Mouse (Mus musculus) midbrain, embryonic 13.5 days (tissue): ENCODE measurements around the gene Spns2. TPM values are rescaled to one million over a fixed set of nuclear protein-coding genes. Genes with fewer than 3 reads are reported as not detected.
"Not testable (repeated sequence)": the region's sequence is repeated elsewhere in the genome, so short reads cannot be mapped to it uniquely, and the experiment has no call there.

Source experiments
- ATAC-seq: fragments of 200-750 bp; cut with Nextera tagmentation; 2 replicates; pipeline ENCODE4 v1.8.0; 2017; ENCODE audit warnings: mild to moderate bottlenecking, moderate TSS enrichment, moderate library complexity
- H3K27ac ChIP-seq: fragments of 300-500 bp; sonication (generic); 2 replicates; pipeline ENCODE4 v1.5.1; 2015; ENCODE audit warnings: inconsistent platforms, mild to moderate bottlenecking, moderate library complexity
- H3K27me3 ChIP-seq: fragments of 300-500 bp; sonication (generic); 2 replicates; pipeline ENCODE4 v1.6.1; 2015; ENCODE audit warnings: mild to moderate bottlenecking, inconsistent platforms
- H3K36me3 ChIP-seq: fragments of 300-500 bp; sonication (generic); 2 replicates; pipeline ENCODE4 v1.6.1; 2015; ENCODE audit warnings: mild to moderate bottlenecking, inconsistent platforms
- H3K4me1 ChIP-seq: fragments of 300-500 bp; sonication (generic); replicated peaks from 2 replicates; pipeline ENCODE4 v1.6.1; 2015; ENCODE audit warnings: inconsistent platforms
- H3K4me2 ChIP-seq: fragments of 300-500 bp; sonication (generic); replicated peaks from 2 replicates; pipeline ENCODE4 v1.6.1; 2015; ENCODE audit warnings: moderate library complexity, mild to moderate bottlenecking, inconsistent platforms
- H3K4me3 ChIP-seq: fragments of 300-500 bp; sonication (generic); replicated peaks from 2 replicates; pipeline ENCODE4 v1.5.1; 2015; ENCODE audit warnings: mild to moderate bottlenecking, inconsistent platforms
- H3K9ac ChIP-seq: fragments of 300-500 bp; sonication (generic); replicated peaks from 2 replicates; pipeline ENCODE4 v1.6.1; 2015; ENCODE audit warnings: mild to moderate bottlenecking, inconsistent platforms
- H3K9me3 ChIP-seq: fragments of 300-500 bp; sonication (generic); 2 replicates; pipeline ENCODE4 v1.6.1; 2016; ENCODE audit warnings: mild to moderate bottlenecking, inconsistent platforms
- WGBS: fragments of 180-500 bp; shearing (Covaris S2); methylation state at CpG from one replicate; pipeline ENCODE4 v1.1.7; 2015; 5-methylcytosine and 5-hydroxymethylcytosine counted together
- polyA plus RNA-seq: library from polyadenylated mRNA; unstranded; fragments of >200 nt; fragmentation: Nextera tagmentation; extraction: Ambion mirVana; gene quantifications from 2 replicates; pipeline ENCODE4 v1.2.1, GENCODE M21; 2015

Gene Spns2
- polyA plus RNA-seq, 1 experiment from 2014 or later = 7.8 TPM

DNA sequence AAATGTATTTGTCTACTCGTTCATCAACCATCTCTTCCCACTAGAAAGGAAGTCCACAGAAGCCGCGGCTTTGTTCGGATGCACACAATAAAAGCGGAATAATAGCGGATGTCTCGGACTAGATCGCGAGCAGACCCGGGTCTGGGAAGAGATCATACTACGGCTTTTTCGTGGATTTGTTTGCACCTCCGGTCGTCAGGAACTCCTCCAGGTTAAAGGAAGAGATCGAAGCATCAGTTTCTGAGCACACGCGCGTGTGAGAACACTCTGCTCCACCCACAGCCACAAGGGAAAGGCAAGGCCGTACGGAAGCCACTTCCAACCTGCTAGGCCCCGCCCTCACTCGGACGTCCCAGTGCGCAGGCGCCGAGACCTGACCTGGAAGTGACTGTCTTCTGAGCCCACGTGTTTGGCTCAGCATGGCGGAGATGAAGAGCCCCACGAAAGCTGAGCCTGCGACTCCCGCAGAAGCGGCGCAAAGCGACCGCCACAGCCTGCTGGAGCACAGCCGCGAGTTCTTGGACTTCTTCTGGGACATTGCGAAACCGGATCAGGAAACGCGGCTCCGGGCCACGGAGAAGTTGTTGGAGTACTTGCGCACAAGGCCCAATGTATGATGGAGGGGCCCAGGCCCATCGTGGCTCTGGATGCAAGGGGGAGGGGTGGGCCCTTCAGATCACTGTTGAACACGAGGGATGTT is 48.6 kb downstream of the Spns2 start, which contains the start of gene Mybbp1a:
TSS of gene Mybbp1a (plus strand) at position 391 of the 700 bp plus-strand sequence.
- Histone ChIP-seq H3K4me1 (peaks cover 17% of the 10 kb centered on the region), H3K4me3 (peak within 1 kb of the TSS; percentile 79), H3K36me3 (peaks cover 38% of the 10 kb centered on the region), H3K27me3 (no peaks in the 10 kb centered on the region), H3K4me2 (peak within 1 kb of the TSS; percentile 98), H3K9ac (peak within 1 kb of the TSS; percentile 89), H3K9me3 (no peaks in the 10 kb centered on the region), H3K27ac (peak within 1 kb of the TSS; percentile 94)
- WGBS = under 1% methylated on average over 46 of the region's 46 CpGs
- peak; percentile 94 for ATAC-seq

DNA sequence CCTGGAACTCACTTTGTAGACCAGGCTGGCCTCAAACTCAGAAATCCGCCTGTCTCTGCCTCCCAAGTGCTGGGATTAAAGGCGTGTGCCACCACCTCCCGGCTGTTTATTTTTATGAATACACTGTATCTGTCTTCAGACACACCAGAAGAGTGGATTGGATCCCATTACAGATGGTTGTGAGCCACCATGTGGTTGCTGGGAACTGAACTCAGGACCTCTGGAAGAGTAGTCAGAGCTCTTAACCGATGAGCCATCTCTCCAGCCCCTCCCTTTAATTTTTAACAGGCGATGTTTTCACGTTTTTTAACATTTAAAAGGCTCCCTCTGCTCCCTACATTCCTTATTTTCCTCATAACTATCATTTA is 49.1 kb downstream of the Spns2 start:
- ATAC-seq = peak; percentile 37
- not testable (repeated sequence) for H3K27me3 ChIP-seq, H3K9me3 ChIP-seq
- 46% methylated on average over 6 of the region's 6 CpGs for WGBS
- Histone ChIP-seq H3K27ac (peak overlapping the region; percentile 94), H3K4me2 (peak overlapping the region; percentile 98), H3K36me3 (peaks cover 33% of the 10 kb centered on the region), H3K4me1 (peaks cover 17% of the 10 kb centered on the region), H3K4me3 (peak overlapping the region; percentile 79), H3K9ac (peak overlapping the region; percentile 89)

DNA sequence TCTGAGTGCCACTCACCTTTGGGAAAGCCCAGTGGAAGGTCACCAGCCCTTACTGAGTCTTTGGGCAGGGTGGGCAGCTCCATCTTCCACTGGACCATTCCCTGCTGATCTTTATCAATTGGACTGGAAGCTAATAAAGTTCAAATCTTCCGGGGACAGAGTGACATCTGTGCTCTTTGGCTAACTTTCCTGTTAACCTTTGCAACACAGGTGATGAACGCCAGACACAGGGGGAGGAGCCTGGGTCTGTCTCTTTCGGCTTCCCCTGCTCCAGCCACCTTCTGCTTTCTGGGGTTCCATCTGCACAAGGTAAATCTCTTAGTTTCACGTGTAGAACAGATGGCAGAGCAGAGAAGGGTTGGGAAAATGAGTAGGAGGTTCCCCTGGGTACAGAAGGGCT is 51.3 kb downstream of the Spns2 start:
- H3K9ac ChIP-seq = no peak overlapping the region
- no peak for ATAC-seq
- no peaks in the 10 kb centered on the region for H3K27me3 ChIP-seq
- no peak overlapping the region for H3K27ac ChIP-seq
- no peak overlapping the region for H3K4me3 ChIP-seq
- H3K4me2 ChIP-seq = no peak overlapping the region
- peaks cover 11% of the 10 kb centered on the region for H3K36me3 ChIP-seq
- H3K4me1 ChIP-seq = peaks cover 15% of the 10 kb centered on the region
- H3K9me3 ChIP-seq = no peaks in the 10 kb centered on the region
- WGBS = 71% methylated on average over 4 of the region's 4 CpGs

DNA sequence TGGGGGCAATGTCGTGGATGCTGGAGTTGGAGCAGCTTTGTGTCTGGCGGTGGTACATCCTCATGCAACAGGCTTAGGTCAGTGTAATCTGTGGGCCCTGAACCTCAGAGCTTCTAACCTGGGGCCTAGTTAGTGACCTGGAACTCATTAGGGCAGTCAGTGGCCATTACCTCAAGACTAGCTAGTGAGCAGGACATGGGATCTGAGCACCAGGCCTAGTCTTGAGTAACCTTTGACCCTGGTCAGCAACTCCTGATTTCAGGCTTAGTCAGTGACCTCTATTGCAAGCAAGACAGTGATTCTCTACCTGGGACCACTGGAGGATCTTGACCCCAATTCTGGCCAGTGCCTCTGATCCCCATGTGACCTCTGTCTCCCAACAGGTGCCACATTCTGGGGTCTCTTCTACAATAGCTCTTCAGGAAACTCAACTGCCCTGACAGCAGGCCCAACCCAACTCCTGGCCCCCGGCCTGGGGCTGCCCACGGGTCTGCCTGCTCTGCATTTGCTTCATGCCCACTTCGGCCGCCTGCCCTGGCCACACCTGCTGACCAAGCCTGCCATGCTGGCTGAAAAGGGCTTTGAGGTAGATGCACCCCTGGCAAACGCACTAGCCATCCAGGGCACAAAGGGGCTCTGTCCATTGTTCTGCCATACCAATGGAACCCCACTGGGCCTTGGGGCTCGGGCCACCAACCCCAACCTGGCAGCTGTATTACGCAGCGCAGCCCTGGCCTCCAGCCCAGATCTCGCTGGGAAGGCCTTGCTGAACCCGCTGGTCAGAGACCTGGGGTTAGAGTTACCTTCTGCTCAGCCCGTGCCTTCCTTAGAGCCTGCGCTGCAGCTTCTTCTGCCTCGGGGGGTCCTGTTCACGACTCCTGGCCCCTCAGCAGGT is 52.7 kb downstream of the Spns2 start:
- Histone ChIP-seq H3K27me3 (no peaks in the 10 kb centered on the region), H3K4me1 (peaks cover 5% of the 10 kb centered on the region), H3K4me3 (no peak overlapping the region), H3K4me2 (no peak overlapping the region), H3K9ac (no peak overlapping the region), H3K36me3 (no peaks in the 10 kb centered on the region), H3K27ac (no peak overlapping the region), H3K9me3 (no peaks in the 10 kb centered on the region)
- no peak for ATAC-seq
- WGBS = 84% methylated on average over 16 of the region's 16 CpGs

DNA sequence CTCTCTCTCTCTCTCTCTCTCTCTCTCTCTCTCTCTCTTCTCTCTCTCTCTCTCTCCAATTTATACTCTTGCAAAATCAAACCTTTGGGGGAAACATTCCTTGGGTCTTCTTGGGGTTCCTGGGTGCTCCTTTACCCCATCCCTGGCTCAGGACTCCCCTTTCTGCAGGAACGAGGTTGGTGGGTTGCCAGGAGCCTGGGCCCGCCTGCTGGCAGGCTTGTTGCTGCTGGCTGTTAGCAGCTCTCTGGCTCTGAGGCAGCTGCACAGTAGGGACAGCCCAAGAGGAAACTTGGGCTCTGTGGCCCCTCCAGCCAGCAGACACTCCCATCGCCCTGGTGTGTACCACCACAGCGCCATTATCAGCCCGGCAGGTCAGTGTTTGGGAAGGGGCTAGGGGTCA is 53.4 kb downstream of the Spns2 start:
- Histone ChIP-seq H3K4me3 (no peak overlapping the region), H3K36me3 (no peaks in the 10 kb centered on the region), H3K9ac (no peak overlapping the region), H3K4me2 (no peak overlapping the region), H3K27me3 (no peaks in the 10 kb centered on the region), H3K4me1 (no peaks in the 10 kb centered on the region), H3K27ac (no peak overlapping the region), H3K9me3 (no peaks in the 10 kb centered on the region)
- ATAC-seq = no peak
- 80% methylated on average over 5 of the region's 5 CpGs for WGBS

DNA sequence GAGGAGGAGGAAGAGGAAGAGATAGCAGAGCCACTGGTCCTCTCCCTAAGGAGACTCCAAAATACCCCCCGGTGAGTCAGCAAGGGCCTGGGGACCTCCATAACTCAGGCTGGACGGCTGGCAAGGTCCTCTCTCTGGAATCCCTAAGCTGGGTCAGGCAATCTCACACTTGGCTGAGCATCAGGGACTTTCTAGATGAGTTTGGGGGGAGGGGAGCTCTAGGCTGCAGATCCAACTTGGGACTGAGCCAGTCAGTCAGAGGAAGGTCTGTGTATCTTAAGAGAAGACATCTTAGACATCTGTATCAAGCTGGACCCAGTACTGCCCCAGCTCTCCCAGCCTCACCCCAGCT is 54.0 kb downstream of the Spns2 start:
- Histone ChIP-seq H3K27me3 (no peaks in the 10 kb centered on the region), H3K9ac (no peak overlapping the region), H3K4me3 (no peak overlapping the region), H3K9me3 (no peaks in the 10 kb centered on the region), H3K4me2 (no peak overlapping the region), H3K36me3 (no peaks in the 10 kb centered on the region), H3K4me1 (no peaks in the 10 kb centered on the region), H3K27ac (no peak overlapping the region)
- 50% methylated on average over 2 of the region's 2 CpGs for WGBS
- no peak for ATAC-seq

DNA sequence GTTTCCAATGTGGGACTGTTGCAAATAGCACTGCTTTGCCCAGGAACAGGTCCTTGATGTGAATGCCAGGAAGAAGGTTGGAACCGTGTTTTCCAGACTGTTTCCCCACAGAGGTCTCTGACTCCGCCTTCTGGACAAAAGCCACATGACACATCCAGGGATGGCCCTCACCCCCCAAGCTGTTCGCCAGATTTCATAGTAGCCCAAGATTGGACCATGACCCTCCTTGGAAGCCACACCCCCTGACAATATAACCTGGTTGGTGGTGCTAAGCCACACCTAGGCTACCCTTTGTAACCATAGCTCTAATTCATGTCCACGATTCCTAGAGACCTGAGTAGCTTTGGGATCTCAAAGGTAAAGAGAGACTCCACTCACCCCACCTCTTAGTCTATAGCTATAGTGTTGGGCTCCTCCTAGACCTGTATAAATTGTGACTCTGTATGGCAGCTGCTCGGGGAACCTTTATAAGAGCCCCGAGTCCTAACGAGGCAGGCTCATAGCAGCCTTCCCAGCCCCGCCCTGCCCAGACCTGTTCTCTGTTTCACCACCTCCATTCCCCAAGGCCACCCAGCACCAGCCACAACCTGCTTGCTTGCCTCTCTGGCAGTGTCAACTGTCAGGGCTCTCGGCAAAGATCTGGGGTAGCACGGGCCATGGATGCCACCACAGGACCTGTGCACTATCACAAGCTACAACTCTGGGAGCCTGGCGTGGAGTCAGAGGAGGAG is 54.6 kb downstream of the Spns2 start, which contains the start of gene Ggt6:
TSS of gene Ggt6 (plus strand) at position 564 of the 731 bp plus-strand sequence.
- 72% methylated on average over 11 of the region's 11 CpGs for WGBS
- Histone ChIP-seq H3K4me2 (no peak within 1 kb of the TSS), H3K9ac (no peak within 1 kb of the TSS), H3K4me1 (no peaks in the 10 kb centered on the region), H3K36me3 (no peaks in the 10 kb centered on the region), H3K27me3 (no peaks in the 10 kb centered on the region), H3K9me3 (no peaks in the 10 kb centered on the region), H3K27ac (no peak within 1 kb of the TSS), H3K4me3 (no peak within 1 kb of the TSS)
- ATAC-seq = 0 out of 2 replicates have a peak, but pooled peaks have one; percentile 27

DNA sequence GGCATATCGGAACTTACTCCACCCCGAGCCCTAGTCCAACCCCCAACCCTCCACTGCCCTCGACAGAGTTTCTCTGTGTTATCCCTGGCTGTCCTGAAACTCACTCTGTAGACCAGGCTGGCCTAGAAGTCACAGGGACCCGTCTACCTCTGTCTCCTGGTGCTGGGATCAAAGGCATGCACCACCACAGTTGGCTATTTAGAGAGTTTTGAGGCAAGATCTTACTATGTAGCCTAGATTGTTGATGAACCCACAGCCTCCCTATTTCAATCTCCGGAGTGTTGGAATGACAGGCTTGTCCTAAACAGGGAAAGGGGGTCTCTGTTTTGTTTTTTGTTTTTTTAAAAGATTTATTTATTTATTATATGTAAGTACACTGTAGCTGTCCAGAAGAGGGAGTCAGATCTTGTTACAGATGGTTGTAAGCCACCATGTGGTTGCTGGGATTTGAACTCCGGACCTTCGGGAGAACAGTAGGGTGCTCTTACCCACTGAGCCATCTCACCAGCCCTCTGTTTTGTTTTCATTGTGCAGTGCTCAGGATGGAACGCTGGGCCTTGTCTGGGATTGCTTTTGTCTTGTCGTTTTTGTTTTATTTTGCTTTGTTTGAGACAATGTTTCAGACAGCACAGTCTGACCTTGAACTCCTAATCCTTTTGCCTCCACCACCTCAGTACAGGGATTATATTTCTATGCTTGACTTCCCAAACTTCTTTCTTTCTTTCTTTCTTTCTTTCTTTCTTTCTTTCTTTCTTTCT is 59.2 kb downstream of the Spns2 start:
- H3K9me3 ChIP-seq, H3K4me3 ChIP-seq, H3K27ac ChIP-seq, ATAC-seq, H3K4me1 ChIP-seq, H3K27me3 ChIP-seq, H3K9ac ChIP-seq, H3K36me3 ChIP-seq, H3K4me2 ChIP-seq: not testable (repeated sequence)
- WGBS = 56% methylated on average over 9 of the region's 9 CpGs

DNA sequence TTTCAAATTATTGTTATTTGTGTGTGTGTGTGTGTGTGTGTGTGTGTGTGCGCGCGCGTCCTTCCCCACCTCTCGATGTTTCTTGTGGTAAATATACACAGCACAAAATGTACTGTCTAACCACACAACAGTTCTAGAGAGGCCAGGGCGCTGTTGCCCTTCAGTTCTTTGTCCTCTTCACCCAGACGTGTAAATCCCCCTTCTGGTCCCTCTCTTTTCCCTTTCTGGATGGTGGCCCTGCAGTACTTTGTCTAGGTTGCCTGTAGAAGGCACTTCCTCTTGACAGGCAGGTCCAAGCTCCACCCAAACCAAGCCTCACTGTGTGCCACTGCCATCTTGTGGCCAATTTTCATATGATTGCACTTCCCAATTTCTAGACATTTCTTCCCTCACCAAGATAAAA is 60.4 kb downstream of the Spns2 start:
- Histone ChIP-seq H3K9ac (no peak overlapping the region), H3K4me2 (peak overlapping the region; percentile 29; the same call in 1 of the 2 replicates), H3K27ac (no peak overlapping the region), H3K4me1 (no peaks in the 10 kb centered on the region), H3K9me3 (no peaks in the 10 kb centered on the region), H3K36me3 (no peaks in the 10 kb centered on the region), H3K4me3 (no peak overlapping the region), H3K27me3 (no peaks in the 10 kb centered on the region)
- WGBS = 34% methylated on average over 7 of the region's 7 CpGs
- ATAC-seq = peak; percentile 75

DNA sequence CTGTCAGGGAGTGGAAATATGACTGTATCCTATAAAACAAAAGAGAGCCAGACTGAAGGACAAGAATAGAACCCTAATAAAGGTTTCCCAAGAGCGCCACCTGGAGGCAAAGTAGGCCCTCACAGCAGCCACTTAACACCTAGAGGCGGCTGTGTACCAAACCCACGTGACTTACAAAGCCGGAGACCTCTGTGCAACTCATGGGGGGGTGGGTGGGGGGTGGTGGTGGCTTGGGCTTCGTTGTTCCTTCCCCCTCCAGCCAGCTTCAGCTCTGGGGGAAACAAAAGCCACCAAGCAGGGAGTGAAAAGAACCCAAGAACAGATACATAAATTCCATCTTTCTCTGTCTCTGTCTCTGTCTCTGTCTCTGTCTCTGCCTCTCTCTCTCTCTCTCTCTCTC is 61.0 kb downstream of the Spns2 start:
- 0% methylated on average over 5 of the region's 5 CpGs for WGBS
- H3K4me2 ChIP-seq = no peak overlapping the region
- no peaks in the 10 kb centered on the region for H3K27me3 ChIP-seq
- no peak overlapping the region for H3K9ac ChIP-seq
- no peak for ATAC-seq
- no peaks in the 10 kb centered on the region for H3K9me3 ChIP-seq
- H3K4me1 ChIP-seq = no peaks in the 10 kb centered on the region
- H3K27ac ChIP-seq = no peak overlapping the region
- no peak overlapping the region for H3K4me3 ChIP-seq
- H3K36me3 ChIP-seq = no peaks in the 10 kb centered on the region

DNA sequence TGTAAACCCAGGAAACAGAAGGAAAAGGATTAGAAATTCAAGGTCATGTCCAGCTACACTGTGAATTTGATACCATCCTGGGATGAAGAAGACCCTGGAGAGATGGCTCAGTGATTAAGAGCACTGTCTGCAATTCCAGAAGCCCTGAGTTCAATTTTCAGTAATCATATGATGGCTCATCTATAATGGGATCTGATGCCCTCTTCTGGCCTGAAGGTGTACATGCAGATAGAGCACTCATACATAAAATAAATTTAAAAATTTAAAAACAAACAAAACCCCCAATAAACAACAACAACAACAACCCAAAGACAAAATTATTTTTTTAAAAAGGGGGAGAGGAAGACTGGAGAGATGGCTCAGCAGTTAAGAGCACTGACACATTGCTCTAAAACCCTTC is 62.8 kb downstream of the Spns2 start:
- Histone ChIP-seq H3K27ac (no peak overlapping the region), H3K27me3 (no peaks in the 10 kb centered on the region), H3K36me3 (no peaks in the 10 kb centered on the region), H3K4me3 (no peak overlapping the region), H3K4me2 (no peak overlapping the region), H3K9ac (no peak overlapping the region), H3K4me1 (no peaks in the 10 kb centered on the region), H3K9me3 (no peaks in the 10 kb centered on the region)
- ATAC-seq = no peak
